Mouse (Mus musculus) hindbrain, embryonic 14.5 days (tissue): Measurements from ENCODE around the gene Pole2. TPM values are rescaled to one million over a fixed set of nuclear protein-coding genes. Genes with fewer than 3 reads are reported as not detected.

Experiments used
- ATAC-seq: fragments of 200-750 bp; cut with Nextera tagmentation; 2 replicates; pipeline ENCODE4 v1.8.0; 2017; ENCODE audit warnings: moderate number of reproducible peaks, mild to moderate bottlenecking, moderate TSS enrichment, moderate library complexity; ENCODE audit not compliant: low FRiP score
- DNase-seq: peaks from one replicate; pipeline ENCODE4 v3.0.0-alpha.2; 2015; ENCODE audit warnings: low spot score
- H3K27ac ChIP-seq: fragments of 300-500 bp; sonication (generic); 2 replicates; pipeline ENCODE4 v1.5.1; 2014; ENCODE audit warnings: mild to moderate bottlenecking, moderate library complexity
- H3K27me3 ChIP-seq: fragments of 300-500 bp; sonication (generic); 2 replicates; pipeline ENCODE4 v1.6.1; 2014; ENCODE audit warnings: mild to moderate bottlenecking, low read length, mixed read lengths; ENCODE audit not compliant: control insufficient read depth, insufficient read depth
- H3K36me3 ChIP-seq: fragments of 300-500 bp; sonication (generic); replicated peaks from 2 replicates; pipeline ENCODE4 v1.6.1; 2014; ENCODE audit not compliant: control insufficient read depth, insufficient read depth
- H3K4me1 ChIP-seq: fragments of 300-500 bp; sonication (generic); replicated peaks from 2 replicates; pipeline ENCODE4 v1.6.1; 2014; ENCODE audit warnings: antibody characterized with exemption, low read length, mixed read lengths; ENCODE audit not compliant: control insufficient read depth, insufficient read depth
- H3K4me2 ChIP-seq: fragments of 300-500 bp; sonication (generic); replicated peaks from 2 replicates; pipeline ENCODE4 v1.6.1; 2014; ENCODE audit warnings: mild to moderate bottlenecking, moderate library complexity
- H3K4me3 ChIP-seq: fragments of 300-500 bp; sonication (generic); replicated peaks from 2 replicates; pipeline ENCODE4 v1.5.1; 2014; ENCODE audit warnings: mild to moderate bottlenecking, low read length
- H3K9ac ChIP-seq: fragments of 300-500 bp; sonication (generic); 2 replicates; pipeline ENCODE4 v1.6.1; 2014
- H3K9me3 ChIP-seq: fragments of 300-500 bp; sonication (generic); 2 replicates; pipeline ENCODE4 v1.6.1; 2016; ENCODE audit warnings: low read length; ENCODE audit not compliant: control insufficient read depth
- WGBS: fragments of 180-500 bp; shearing (Covaris S2); extraction: QIAGEN DNeasy Blood & Tissue Kit; methylation state at CpG from one replicate; pipeline ENCODE4 v1.1.7; 2014; 5-methylcytosine and 5-hydroxymethylcytosine counted together
- polyA plus RNA-seq: library from polyadenylated mRNA; unstranded; fragments of >200 nt; fragmentation: Nextera tagmentation; extraction: Ambion mirVana; gene quantifications from 2 replicates; pipeline ENCODE4 v1.2.1, GENCODE M21; 2014

Gene Pole2
- polyA plus RNA-seq = 4.2 and 4.5 TPM in 2 replicates

DNA sequence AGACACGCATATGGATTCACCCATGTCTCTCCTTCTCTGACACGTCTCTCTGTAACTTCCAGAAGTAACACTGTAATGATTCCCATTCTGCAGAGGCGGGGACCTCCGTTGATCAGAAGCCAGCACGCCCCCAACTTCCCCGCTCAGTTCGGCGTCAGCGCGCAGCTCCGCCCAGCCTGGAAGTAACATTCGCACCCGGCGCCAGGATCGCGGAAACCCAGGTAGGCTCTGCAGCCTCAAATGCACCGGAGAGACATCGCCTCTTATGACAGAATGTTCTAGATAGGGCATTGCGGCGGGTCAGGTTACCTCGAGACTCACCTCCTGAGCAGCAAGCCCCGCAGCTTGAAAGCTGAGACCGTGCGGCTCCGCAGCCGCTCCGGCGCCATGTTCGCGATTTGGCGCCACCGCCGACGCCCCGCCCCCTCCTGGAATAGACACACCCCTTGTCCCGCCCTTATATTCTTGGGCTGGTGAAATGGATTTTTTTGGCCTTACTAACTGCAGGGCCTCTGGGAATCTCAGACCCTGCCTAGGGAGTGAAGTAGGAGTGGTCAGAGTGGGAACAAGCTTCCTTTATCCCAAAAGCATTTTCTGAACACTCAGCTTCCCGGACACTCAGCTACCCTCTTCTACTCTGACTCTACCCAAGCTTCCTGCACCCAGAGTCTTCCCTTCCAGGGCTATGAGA, at the start of gene Pole2:
TSS of gene Pole2 (minus strand) at position 420 of the 691 bp plus-strand sequence.
- Histone ChIP-seq H3K9me3 (no peaks in the 10 kb centered on the region), H3K4me1 (no peaks in the 10 kb centered on the region), H3K36me3 (no peaks in the 10 kb centered on the region), H3K27me3 (no peaks in the 10 kb centered on the region), H3K9ac (peak within 1 kb of the TSS; percentile 43), H3K27ac (peak within 1 kb of the TSS; percentile 52), H3K4me2 (peak within 1 kb of the TSS; percentile 54), H3K4me3 (peak within 1 kb of the TSS; percentile 45)
- peak; percentile 74 for DNase-seq
- ATAC-seq = peak; percentile 96
- WGBS = 0% methylated on average over 37 of the region's 37 CpGs

DNA sequence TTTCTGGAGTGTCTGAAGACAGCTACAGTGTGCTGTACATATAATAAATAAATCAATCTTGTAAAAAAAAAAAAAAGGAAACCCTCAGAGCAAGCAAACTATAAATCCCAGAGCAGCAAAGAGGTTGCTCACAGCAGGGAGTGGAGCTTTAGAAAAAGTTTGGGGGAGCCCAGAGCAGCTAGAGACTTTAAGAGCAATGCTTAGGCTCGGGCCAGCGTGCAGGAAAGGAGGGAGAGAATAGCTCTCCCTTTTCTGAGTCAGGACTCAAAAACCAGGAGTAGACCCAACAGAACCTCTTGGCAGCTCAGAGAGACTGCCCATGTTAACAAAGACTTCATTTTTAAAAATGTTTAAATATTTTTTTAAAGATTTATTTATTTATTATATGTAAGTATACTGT, 41.0 kb upstream of the Pole2 start:
- Histone ChIP-seq H3K27ac (no peak overlapping the region), H3K4me1 (no peaks in the 10 kb centered on the region), H3K27me3 (no peaks in the 10 kb centered on the region), H3K4me3 (no peak overlapping the region), H3K9ac (no peak overlapping the region), H3K36me3 (no peaks in the 10 kb centered on the region), H3K4me2 (no peak overlapping the region), H3K9me3 (no peaks in the 10 kb centered on the region)
- 89% methylated on average over 2 of the region's 2 CpGs for WGBS
- DNase-seq (no peak), ATAC-seq (no peak)

DNA sequence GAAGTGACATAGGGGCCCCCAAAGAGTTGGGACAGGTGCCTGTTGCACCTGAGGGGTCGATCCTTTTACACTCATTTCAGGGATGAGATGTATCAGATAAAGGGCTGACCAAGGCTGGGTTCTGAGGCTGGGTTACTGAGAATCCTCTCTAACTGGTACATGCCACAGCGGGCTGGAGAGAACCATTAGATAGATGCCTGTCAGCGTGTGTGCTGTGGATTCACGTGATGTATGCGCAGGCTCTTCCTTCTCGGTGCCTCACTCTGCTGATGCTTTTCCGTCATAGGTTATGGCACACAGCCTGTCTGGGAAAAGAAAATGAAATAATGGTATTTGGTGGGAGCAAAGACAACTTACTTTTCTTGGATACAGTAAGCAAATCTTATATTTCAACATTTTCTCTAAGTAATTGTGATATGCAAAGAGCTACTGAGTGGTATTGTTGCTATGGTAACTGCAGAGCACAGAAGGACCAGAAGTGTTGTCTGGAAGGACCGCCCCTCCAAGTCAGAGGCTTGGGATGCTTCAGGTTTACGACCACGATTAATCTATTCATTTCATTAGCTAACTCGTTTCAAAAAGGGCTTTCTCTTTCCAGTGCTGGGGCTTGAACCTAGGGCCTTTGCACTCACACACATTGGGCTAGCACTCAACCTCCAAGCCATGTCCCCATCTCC, 40.1 kb upstream of the Pole2 start:
- Histone ChIP-seq H3K36me3 (no peaks in the 10 kb centered on the region), H3K27ac (no peak overlapping the region), H3K27me3 (no peaks in the 10 kb centered on the region), H3K9me3 (no peaks in the 10 kb centered on the region), H3K9ac (no peak overlapping the region), H3K4me3 (no peak overlapping the region), H3K4me1 (no peaks in the 10 kb centered on the region), H3K4me2 (no peak overlapping the region)
- no peak for ATAC-seq
- 69% methylated on average over 11 of the region's 11 CpGs for WGBS
- DNase-seq = no peak

DNA sequence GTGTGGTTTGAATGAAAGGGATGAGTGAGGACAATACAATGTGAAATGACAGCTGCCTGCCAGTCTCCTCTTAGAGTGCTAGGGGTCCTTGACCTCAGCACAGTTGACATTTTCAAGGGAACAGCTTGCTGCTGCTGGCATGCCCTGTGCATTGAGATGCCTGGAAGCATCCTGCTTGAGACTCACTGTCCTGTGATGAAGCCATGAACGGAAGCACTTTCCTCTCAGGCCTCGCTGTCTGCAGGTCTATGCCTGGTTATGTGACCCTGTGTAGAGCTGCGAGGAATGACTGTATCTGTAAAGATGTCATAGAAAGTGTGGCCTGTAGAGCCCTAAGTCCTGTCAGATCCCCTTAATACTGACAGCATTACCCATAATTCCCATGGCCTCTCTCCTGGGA, 37.0 kb upstream of the Pole2 start:
- DNase-seq (no peak), ATAC-seq (no peak)
- Histone ChIP-seq H3K27me3 (no peaks in the 10 kb centered on the region), H3K4me3 (no peak overlapping the region), H3K27ac (no peak overlapping the region), H3K4me2 (no peak overlapping the region), H3K36me3 (no peaks in the 10 kb centered on the region), H3K9me3 (no peaks in the 10 kb centered on the region), H3K9ac (no peak overlapping the region), H3K4me1 (no peaks in the 10 kb centered on the region)
- 90% methylated on average over 3 of the region's 3 CpGs for WGBS

DNA sequence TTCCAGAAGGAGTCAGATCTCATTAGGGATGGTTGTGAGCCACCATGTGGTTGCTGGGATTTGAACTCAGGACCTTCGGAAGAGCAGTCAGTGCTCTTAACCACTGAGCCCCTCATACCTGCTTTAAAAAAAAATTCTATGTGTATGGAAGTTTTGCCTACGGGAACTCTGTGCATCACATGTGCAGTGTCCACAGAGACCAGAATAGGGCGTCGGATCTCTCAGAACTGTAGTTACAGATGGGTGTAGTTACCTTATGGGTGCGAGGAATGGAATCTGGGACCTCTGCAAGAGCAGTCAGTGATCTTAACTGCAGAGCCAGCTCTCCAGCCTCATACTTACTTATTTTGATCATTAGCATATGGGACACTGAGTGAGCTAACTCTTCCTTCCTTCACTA, 34.3 kb upstream of the Pole2 start:
- DNase-seq = no peak
- no peaks in the 10 kb centered on the region for H3K9me3 ChIP-seq
- no peak overlapping the region for H3K4me3 ChIP-seq
- no peak overlapping the region for H3K27ac ChIP-seq
- H3K36me3 ChIP-seq = no peaks in the 10 kb centered on the region
- no peak overlapping the region for H3K4me2 ChIP-seq
- H3K27me3 ChIP-seq = no peaks in the 10 kb centered on the region
- no peak overlapping the region for H3K9ac ChIP-seq
- ATAC-seq = no peak
- no peaks in the 10 kb centered on the region for H3K4me1 ChIP-seq
- 91% methylated on average over 5 of the region's 5 CpGs for WGBS

DNA sequence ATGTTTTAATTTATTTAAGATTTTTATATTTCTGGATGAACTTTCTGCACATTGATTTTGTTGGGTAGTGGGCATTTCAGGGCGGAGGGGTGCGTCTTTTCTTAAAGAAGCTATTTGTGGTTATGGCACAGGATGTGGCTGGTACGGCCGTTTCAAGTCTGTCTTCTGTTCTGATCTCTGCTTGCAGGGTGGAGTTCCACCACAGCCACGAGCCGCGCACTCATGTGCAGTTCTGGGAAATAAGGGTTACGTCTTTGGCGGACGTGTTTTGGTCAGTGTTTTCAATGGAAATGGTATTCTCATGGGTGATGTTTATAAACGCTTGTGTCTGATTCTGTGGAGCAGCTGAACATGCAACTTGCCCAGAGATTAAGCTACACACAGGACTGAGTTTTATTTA, 29.8 kb upstream of the Pole2 start:
- Histone ChIP-seq H3K9me3 (no peaks in the 10 kb centered on the region), H3K27me3 (no peaks in the 10 kb centered on the region), H3K4me1 (no peaks in the 10 kb centered on the region), H3K27ac (no peak overlapping the region), H3K9ac (no peak overlapping the region), H3K4me2 (no peak overlapping the region), H3K36me3 (no peaks in the 10 kb centered on the region), H3K4me3 (no peak overlapping the region)
- DNase-seq (no peak), ATAC-seq (no peak)
- 89% methylated on average over 11 of the region's 11 CpGs for WGBS

DNA sequence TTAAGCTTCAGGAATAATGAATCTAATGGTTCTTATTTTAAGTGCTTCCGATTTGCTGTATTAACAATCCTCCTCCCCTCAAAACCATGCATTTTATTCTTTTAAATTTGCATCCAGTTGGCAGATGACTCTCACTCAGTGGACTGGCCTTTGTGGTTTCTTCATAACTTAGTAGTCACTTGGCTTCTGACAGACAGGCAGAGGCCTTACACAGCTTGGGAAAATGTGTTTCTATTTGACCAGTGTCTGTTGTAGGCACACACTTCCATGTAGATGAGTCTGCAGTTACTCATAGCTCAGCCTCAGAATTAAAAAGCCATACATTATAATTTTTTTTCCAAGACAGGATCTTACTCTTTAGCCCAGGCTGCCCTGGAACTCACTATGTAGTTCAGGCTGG, 25.8 kb upstream of the Pole2 start:
- Histone ChIP-seq H3K27ac (no peak overlapping the region), H3K36me3 (no peaks in the 10 kb centered on the region)
- 100% methylated on average over 1 of the region's 1 CpGs for WGBS

DNA sequence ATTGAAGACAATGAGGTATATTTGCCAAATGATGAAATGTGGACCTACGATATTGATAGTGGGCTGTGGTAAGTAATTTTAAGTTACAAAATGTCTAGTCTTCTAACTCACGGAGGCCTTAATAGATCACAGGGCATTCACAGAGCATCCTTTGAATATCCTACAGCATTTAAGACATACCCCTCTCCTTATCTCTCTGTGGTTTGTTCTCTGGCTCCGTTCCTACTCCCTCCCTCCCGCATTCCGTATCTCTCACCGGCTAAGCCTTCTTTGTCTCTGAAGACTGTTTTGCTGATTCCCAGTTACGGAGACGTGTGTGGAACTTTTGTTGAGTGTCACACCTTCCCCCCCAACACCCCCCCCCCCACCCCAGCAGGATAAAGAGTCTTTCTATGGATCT, 22.8 kb upstream of the Pole2 start:
- no peak overlapping the region for H3K4me2 ChIP-seq
- WGBS = 81% methylated on average over 8 of the region's 8 CpGs
- no peaks in the 10 kb centered on the region for H3K4me1 ChIP-seq
- no peak overlapping the region for H3K27ac ChIP-seq
- H3K9ac ChIP-seq = no peak overlapping the region
- no peak overlapping the region for H3K4me3 ChIP-seq
- no peaks in the 10 kb centered on the region for H3K27me3 ChIP-seq
- H3K9me3 ChIP-seq = no peaks in the 10 kb centered on the region
- DNase-seq = no peak
- no peak for ATAC-seq
- H3K36me3 ChIP-seq = no peaks in the 10 kb centered on the region

More for the DNA sequence above, 25.8 kb upstream of the Pole2 start:
- ATAC-seq (no peak), DNase-seq (no peak)
- no peaks in the 10 kb centered on the region for H3K4me1 ChIP-seq
- H3K4me2 ChIP-seq = no peak overlapping the region
- no peak overlapping the region for H3K4me3 ChIP-seq
- no peaks in the 10 kb centered on the region for H3K9me3 ChIP-seq
- no peaks in the 10 kb centered on the region for H3K27me3 ChIP-seq
- no peak overlapping the region for H3K9ac ChIP-seq

DNA sequence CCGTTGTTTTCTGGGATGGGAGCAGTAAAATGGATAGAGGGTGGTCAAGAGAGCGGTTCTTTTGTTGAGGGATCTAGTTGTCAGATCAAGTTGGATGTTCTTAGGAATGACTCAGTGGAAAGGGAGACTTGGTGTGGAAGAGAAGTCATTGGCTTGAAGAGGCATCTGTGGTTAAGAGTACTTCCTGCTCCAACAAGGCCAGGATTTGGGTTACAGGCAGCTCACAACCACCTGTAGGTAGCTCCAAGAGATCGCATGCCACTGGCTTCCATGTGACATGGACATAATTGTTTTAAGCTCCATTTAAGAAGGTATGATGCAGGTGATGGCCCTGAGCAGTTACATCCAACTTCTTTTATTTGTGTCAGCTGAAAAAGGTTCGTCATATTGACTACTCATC, 21.8 kb upstream of the Pole2 start:
- no peaks in the 10 kb centered on the region for H3K27me3 ChIP-seq
- no peak overlapping the region for H3K4me2 ChIP-seq
- no peak for ATAC-seq
- H3K4me3 ChIP-seq = no peak overlapping the region
- no peak for DNase-seq
- H3K9me3 ChIP-seq = no peaks in the 10 kb centered on the region
- 90% methylated on average over 4 of the region's 4 CpGs for WGBS
- no peak overlapping the region for H3K27ac ChIP-seq
- no peaks in the 10 kb centered on the region for H3K4me1 ChIP-seq
- H3K36me3 ChIP-seq = no peaks in the 10 kb centered on the region
- no peak overlapping the region for H3K9ac ChIP-seq
